Mouse (Mus musculus) megakaryocyte, embryonic 14.5 days (primary cell): ENCODE results near the gene Lrrc46. TPM values are rescaled to one million over a fixed set of nuclear protein-coding genes. Genes with fewer than 3 reads are reported as not detected.

Experiments used
- H3K27me3 ChIP-seq: replicated peaks from 2 replicates; pipeline ENCODE3; 2012; ENCODE audit warnings: inconsistent platforms
- H3K36me3 ChIP-seq: replicated peaks from 2 replicates; pipeline ENCODE3; 2012; ENCODE audit warnings: low read length, inconsistent platforms, mixed read lengths
- H3K4me1 ChIP-seq: 2 replicates; pipeline ENCODE4 v1.6.1; 2012; ENCODE audit warnings: inconsistent platforms
- H3K4me3 ChIP-seq: replicated peaks from 2 replicates; pipeline ENCODE3; 2012; ENCODE audit warnings: moderate library complexity, mild to moderate bottlenecking, inconsistent platforms
- H3K9me3 ChIP-seq: 2 replicates; pipeline ENCODE4 v1.6.1; 2012; ENCODE audit warnings: inconsistent platforms
- FLI1 ChIP-seq: IDR thresholded peaks from 2 replicates; pipeline ENCODE4 v1.6.1; 2012; ENCODE audit warnings: low read length, inconsistent platforms, mixed read lengths
- GATA1 ChIP-seq: IDR thresholded peaks from 3 replicates; pipeline ENCODE4 v1.6.1; 2012; ENCODE audit warnings: mixed read lengths, low read length, inconsistent platforms, borderline replicate concordance
- polyA plus RNA-seq: library from polyadenylated mRNA; stranded (reverse); fragments of >175 nt; gene quantifications from 2 replicates; pipeline ENCODE4 v1.2.3, GENCODE M21; 2012; ENCODE audit warnings: low replicate concordance; ENCODE audit not compliant: insufficient read depth

Gene Lrrc46
- polyA plus RNA-seq, 1 experiment = not detected

DNA sequence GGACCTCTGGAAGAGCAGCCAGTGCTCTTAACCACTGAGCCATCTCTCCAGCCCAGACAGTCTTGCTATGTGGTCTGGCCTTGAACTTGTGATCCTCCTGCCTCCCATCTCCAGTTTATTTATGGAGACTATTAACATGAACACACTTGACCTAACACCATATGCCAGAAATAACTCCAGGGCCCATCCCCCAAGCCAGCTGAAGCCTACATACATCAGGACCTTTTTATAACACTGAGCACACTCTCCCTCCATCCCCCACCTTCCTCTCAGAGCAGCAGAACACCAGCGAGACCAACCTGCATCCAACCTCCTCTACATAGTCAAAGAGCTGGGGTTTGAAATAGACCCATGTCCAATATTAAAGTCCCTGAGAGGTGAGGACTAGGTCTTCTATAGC is 29.9 kb upstream of the Lrrc46 start:
- no peaks in the 10 kb centered on the region for H3K9me3 ChIP-seq
- TF ChIP-seq FLI1 (no peak), GATA1 (no peak)
- H3K36me3 ChIP-seq = peaks cover 33% of the 10 kb centered on the region
- no peaks in the 10 kb centered on the region for H3K4me1 ChIP-seq
- H3K4me3 ChIP-seq = no peak overlapping the region
- peaks cover 6% of the 10 kb centered on the region for H3K27me3 ChIP-seq

GRCm38 (mm10) chr11:97069770-97070169 is 28.6 kb upstream of the Lrrc46 start:
- no peak overlapping the region for H3K4me3 ChIP-seq
- H3K9me3 ChIP-seq = no peaks in the 10 kb centered on the region
- H3K4me1 ChIP-seq = no peaks in the 10 kb centered on the region
- peaks cover 5% of the 10 kb centered on the region for H3K27me3 ChIP-seq
- TF ChIP-seq FLI1 (no peak), GATA1 (no peak)
- peaks cover 47% of the 10 kb centered on the region for H3K36me3 ChIP-seq

DNA sequence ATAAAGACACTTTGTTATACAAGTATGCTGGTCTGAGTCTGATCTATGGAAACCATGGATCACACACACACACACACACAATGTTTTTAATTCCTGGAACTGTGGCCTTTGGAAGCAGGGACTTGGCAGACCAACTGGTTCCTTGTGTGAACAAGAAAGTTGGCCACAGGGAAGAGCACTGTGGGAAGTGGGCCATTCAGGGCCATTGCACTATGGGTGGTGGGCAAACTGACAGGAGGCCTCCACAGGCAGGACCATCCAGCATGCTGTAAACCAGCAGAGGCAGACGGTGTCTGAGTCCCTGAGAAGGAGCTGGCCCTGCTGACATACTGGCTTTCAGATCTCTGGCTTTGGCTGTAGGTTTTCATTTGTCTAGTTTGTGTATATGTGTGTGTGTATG is 28.1 kb upstream of the Lrrc46 start:
- Histone ChIP-seq H3K27me3 (peaks cover 2% of the 10 kb centered on the region), H3K36me3 (peaks cover 48% of the 10 kb centered on the region), H3K4me3 (no peak overlapping the region), H3K9me3 (no peaks in the 10 kb centered on the region), H3K4me1 (no peaks in the 10 kb centered on the region)
- TF ChIP-seq FLI1 = no peak
- no peak for TF ChIP-seq GATA1

GRCm38 (mm10) chr11:97066656-97067360 is 25.6 kb upstream of the Lrrc46 start:
- no peaks in the 10 kb centered on the region for H3K9me3 ChIP-seq
- H3K4me1 ChIP-seq = peaks cover 8% of the 10 kb centered on the region
- no peaks in the 10 kb centered on the region for H3K27me3 ChIP-seq
- no peak overlapping the region for H3K4me3 ChIP-seq
- TF ChIP-seq GATA1 (no peak), FLI1 (no peak)
- H3K36me3 ChIP-seq = peaks cover 70% of the 10 kb centered on the region

DNA sequence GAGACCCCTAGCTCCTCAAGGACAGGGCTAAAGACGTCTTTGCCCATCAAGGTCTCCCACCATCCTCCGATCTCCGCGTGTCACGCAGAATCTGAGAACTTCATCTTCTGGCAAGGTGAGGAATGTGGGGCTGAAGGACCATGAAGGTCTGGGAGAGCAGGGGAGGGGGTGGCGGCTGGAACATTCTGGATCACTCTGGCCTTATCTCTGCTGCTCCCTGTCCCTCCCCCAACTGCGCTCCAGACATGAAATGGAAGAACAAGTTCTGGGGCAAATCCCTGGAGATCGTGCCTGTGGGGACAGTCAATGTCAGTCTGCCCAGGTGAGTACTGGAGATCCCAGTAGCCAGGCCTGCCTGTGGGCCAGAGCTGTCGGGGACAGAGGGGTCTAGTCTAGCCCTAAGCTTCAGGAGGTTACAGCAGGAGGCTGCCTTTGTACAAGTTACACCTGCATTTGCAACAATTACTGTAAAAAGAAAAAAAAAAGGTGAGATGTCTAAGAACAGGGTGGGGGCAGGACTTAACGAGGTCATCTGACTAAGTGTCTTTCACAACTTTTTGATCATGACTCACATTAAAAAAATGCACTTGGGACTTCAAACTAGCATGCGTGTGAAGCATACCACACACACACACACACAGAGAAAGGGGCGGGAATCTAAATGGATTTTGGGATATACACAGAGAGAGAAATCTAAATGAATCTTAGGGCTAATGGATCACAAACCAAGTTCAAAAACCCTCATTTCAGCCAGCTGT is 24.5 kb upstream of the Lrrc46 start:
- Histone ChIP-seq H3K4me3 (no peak overlapping the region), H3K36me3 (peaks cover 81% of the 10 kb centered on the region), H3K4me1 (peaks cover 8% of the 10 kb centered on the region), H3K27me3 (no peaks in the 10 kb centered on the region), H3K9me3 (no peaks in the 10 kb centered on the region)
- no peak for TF ChIP-seq GATA1
- TF ChIP-seq FLI1 = no peak

- H3K36me3 ChIP-seq = peaks cover 93% of the 10 kb centered on the region
Observed at GRCm38 (mm10) chr11:97063921-97064295, 22.7 kb upstream of the Lrrc46 start.

DNA sequence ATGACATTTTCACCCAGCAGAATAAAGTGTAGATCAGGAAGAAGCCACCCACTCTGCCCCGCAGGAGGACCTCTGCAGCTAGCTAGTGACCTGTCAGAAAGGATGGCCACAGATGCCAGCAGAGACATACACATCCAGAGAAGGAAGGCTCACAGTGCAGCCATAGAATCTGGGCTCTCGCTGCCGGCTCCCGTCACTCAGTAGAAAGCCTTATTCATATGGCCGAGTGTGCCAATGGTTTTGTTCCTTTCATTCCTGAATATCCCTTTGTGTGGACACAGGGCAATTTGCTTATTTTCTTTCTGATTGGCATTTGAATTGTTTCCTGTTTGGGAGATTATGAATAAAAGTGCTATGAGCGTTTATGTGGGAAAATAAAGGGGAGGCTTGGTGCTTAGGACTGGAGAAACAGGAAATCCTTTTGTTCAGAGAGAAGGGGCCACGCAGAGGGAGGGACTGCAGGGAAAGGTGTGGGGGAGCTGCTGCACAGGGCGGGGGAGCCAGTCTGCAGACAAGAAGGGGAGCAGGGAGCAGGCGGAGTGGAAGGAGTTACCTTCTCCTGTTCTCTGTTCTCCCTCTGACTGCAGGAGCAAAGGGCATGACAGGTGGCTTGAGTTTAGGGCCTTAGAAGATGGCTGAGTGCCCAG is 22.2 kb upstream of the Lrrc46 start:
- no peaks in the 10 kb centered on the region for H3K27me3 ChIP-seq
- no peak overlapping the region for H3K4me3 ChIP-seq
- H3K4me1 ChIP-seq = peaks cover 11% of the 10 kb centered on the region
- peaks cover 93% of the 10 kb centered on the region for H3K36me3 ChIP-seq
- H3K9me3 ChIP-seq = no peaks in the 10 kb centered on the region
- TF ChIP-seq FLI1 (no peak), GATA1 (no peak)

More at GRCm38 (mm10) chr11:97063921-97064295, 22.7 kb upstream of the Lrrc46 start:
- Histone ChIP-seq H3K9me3 (no peaks in the 10 kb centered on the region), H3K4me1 (peaks cover 8% of the 10 kb centered on the region), H3K27me3 (no peaks in the 10 kb centered on the region), H3K4me3 (no peak overlapping the region)
- TF ChIP-seq GATA1 (no peak), FLI1 (no peak)

GRCm38 (mm10) chr11:97052219-97052646 is 11.0 kb upstream of the Lrrc46 start:
- H3K9me3 ChIP-seq = no peaks in the 10 kb centered on the region
- H3K27me3 ChIP-seq = no peaks in the 10 kb centered on the region
- peaks cover 68% of the 10 kb centered on the region for H3K36me3 ChIP-seq
- H3K4me1 ChIP-seq = peaks cover 32% of the 10 kb centered on the region
- TF ChIP-seq FLI1 = no peak
- no peak for TF ChIP-seq GATA1
- H3K4me3 ChIP-seq = peak overlapping the region; percentile 94

GRCm38 (mm10) chr11:97050944-97051586 is 9.9 kb upstream of the Lrrc46 start:
- TF ChIP-seq FLI1 (no peak), GATA1 (no peak)
- peaks cover 68% of the 10 kb centered on the region for H3K36me3 ChIP-seq
- no peaks in the 10 kb centered on the region for H3K27me3 ChIP-seq
- H3K9me3 ChIP-seq = no peaks in the 10 kb centered on the region
- peak overlapping the region; percentile 94 for H3K4me3 ChIP-seq
- H3K4me1 ChIP-seq = peaks cover 32% of the 10 kb centered on the region
